Mouse (Mus musculus): ENCODE data around the gene Hunk.

Gene Hunk

DNA sequence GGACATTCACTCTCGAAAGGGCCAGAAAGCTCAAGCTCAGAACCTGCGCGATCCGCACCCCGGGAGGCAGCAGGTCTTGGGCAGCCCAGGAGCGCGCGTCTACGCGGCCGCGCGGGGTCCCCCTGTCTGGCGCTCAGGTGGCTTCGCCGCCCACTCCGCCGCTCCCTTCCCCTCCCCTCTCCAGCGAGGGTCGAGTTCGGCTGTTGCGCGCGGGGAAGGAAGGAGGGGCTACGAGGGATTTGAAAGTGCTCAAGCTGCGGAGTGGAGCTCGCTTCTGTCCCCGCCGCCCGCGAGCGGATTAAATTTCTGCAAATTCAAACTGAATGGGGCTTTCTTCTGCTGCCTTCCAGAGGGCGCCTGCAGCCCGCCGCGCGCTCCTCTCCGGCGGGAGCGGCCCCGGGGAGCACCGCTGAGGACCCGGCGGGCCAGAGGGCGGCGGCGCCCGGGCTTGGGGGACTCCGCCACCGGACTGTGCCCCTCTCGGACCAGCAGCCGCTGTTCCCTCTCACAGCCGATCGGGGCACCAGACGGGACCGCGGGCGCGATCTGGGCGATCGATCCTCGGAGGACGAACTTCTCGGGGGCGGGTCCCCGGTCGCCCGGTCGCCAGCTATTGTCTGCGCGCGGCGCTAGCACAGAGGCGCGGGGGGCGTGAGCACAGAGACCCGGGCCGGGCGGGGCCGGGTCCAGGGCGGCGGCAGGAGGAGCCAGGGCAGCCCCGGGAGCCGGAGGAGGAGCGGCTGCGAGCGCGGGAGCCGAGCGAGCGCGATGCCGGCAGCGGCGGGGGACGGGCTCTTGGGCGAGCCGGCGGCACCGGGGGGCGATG lies at the start of gene Hunk:
TSS of gene Hunk (plus strand) at position 326 of the 826 bp plus-strand sequence.
- in situ Hi-C loops (cut with MboI; ENCODE audit: low sequenced_read_pairs) = no loop called here

DNA sequence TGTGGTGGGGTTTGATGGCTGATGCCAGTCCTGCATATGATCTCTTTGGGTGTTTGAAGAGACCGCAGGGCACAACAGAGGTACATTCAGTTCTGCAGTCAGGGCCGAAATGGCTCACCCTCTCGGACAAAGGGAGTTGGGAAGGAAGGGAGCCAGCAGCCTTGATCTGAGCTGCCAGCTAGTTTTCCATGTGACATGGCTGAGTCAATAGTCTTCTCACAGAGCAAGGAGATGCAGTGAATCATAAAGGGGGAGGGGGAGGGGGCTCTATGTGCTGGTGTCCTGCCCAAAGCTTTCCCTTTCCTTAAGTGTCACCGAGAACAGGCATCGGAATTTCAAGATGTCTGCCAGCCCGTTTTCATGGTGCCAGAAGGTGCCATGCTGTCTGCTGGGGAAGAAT lies 46.8 kb upstream of the Hunk start:
- in situ Hi-C loops (cut with MboI; ENCODE audit: low sequenced_read_pairs) = no loop called here

DNA sequence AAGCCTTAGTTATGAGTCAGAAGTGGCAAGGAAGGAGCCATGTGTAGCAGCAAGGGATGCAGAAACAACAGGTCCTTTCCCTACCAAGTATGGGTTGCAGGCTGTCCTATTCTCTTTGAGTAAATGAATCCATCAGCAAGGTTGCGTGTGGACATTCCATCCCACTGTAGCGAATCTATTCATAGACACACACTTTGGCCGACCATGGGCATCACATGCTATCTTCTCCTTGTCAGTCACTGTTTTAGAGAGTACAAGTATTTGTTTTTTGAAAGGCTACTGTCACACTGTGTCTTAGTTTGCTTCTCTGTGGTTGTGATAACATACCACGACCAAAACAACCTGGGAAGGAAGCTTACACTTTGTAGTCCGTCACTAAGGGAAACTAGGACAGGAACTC lies 44.7 kb upstream of the Hunk start:
- in situ Hi-C loops (cut with MboI; ENCODE audit: low sequenced_read_pairs) = no loop called here

DNA sequence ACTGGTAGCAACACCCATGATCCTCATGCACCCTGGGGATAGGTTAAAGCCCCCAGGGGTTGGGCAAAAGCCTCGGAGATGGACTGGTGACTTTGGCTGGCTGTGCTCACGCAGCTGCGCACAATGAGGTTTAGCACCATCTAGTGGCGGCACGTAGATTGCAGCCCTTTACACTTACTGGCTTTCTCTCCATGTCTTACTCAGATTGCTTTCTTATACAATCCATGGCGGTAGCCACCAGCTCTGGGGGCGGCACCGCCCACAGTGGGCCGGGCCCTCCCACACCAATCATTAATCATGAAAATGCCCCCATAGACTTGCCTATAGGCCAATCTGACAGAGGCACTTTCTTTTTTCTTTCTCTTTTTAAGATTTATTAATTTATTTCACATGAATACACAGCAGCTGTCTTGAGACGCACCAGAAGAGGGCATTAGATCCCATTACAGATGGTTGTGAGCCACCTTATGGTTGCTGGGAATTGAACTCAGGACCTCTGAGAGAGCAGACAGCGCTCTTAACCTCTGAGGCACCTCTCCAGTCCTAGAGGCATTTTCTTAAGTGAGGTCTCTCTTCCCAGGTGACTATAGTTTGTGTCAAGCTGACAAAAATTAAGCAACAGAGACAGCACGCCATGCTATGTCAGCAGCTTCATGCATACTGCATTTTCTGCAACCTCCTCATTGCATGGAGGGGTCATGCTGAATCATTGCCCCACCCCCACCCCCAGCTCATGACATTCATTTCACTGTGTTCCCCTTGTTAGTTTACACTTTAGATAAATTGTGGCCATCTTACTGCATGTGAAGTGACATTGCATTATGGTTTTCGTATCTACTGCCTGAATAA lies 35.9 kb upstream of the Hunk start:
- in situ Hi-C loops (cut with MboI; ENCODE audit: low sequenced_read_pairs) = no loop called here

DNA sequence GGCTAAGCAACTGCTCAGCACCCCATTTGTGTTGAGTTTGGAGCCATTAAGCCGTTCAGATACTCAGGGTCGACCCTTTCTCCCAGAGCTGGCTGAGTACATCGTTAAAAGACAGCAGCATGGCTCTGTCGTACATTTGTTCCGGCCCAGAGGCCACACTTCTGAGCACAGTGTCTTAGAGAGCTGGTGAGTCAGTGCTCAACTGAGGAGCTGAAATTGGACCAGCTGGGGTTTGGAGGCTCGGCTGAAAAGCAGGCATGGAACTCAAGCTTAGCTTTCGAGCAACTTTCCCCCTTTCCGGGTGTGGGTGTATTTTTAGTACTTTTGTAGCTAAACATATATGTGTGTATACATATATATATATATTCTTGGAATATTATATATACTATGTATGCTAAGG lies 34.1 kb upstream of the Hunk start:
- in situ Hi-C loops (cut with MboI; ENCODE audit: low sequenced_read_pairs) = no loop called here

DNA sequence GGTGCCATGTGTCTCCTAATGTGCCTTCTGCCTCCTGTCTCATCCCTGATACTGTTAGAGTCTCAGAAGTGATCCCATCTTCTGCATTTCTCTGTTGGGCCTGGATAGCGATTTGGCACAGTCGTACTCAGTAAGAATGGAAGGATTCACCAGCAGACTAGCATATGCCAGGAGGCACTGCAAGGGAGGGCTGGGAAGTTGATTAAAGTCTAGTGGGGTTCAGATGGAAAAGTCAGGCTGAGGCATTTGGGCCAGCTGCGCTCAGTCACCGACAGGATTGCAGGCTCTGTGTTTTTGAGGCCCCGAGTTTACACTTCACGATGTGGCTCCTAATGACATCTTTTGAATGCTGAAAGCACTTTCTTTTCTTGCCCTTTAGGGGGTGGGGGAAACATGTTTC lies 33.1 kb upstream of the Hunk start:
- in situ Hi-C loops (cut with MboI; ENCODE audit: low sequenced_read_pairs) = no loop called here

DNA sequence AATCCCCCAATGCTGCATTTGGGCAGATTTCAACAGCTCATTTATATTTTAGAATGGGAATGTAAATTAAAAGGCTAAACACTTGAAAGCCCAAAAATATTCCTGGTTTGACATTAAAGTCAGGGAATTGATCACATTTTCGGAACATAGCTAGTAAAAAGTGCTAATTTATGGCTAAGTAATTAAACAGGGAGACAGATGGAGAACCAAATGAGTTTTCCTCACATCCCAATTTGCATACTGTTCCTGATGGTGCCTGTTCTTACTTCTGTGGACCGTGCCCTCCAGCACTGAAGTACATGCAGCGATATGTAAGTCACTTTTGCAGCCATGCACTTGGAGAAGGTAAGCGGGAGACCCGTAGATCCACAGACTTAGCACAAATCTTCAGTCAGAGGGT lies 32.7 kb upstream of the Hunk start:
- in situ Hi-C loops (cut with MboI; ENCODE audit: low sequenced_read_pairs) = no loop called here

DNA sequence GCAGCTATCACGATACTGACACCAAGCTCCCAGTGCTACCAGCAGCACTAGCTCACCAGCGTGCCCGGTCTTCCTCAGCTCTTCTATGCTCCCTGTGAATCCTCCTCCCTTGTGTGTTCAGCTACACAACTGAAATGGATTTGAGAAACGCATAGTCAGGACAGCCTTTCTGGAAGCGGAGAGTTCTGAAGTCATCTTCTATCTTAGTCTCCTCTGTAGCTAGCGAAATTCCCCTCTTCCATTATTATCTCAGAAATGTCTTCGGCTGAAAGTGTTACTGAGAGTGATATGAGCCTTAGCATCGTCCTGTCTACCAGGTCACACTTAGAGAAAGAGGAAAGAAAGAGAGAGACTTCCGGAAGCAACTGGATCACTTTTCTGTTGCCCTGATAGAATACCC lies 26.5 kb upstream of the Hunk start:
- in situ Hi-C loops (cut with MboI; ENCODE audit: low sequenced_read_pairs) = no loop called here

DNA sequence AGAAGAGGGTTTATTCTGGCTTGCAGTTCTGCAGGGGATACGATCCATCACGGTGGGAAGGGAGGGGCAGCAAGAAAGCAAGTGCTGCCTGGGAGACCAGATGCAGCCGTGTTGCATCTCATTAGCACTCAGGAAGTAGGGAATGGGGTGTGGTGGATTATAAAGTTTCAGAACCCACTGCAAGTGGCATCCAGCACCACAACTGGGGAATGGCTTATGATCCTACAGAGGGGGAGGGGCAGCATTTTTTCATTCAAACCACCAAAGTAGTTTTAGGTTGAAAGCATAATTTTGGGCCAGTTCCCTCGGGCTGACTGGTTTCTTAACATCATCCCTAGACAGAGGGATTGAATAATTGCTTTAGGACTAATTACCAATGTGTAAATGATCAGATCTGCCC lies 26.1 kb upstream of the Hunk start:
- in situ Hi-C loops (cut with MboI; ENCODE audit: low sequenced_read_pairs) = no loop called here

DNA sequence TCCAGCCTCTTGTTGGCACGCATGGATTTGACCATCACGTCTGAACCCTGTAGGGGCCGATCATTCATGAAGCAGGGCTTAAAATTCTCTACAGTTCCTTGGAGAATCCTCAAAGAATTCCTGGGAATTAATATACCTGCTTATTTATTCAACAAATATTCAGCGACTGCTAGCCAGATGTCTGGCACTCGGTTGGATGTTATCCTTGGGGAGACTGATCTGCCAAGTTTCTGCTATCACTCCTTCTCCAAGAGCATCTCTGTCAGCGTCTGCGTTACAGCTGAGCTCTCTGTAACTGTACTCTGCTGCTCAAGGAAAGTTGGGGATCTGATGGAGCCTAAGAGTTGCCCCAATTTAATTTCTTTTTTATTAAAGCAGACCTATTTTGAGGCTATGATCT lies 25.5 kb upstream of the Hunk start:
- in situ Hi-C loops (cut with MboI; ENCODE audit: low sequenced_read_pairs) = no loop called here

DNA sequence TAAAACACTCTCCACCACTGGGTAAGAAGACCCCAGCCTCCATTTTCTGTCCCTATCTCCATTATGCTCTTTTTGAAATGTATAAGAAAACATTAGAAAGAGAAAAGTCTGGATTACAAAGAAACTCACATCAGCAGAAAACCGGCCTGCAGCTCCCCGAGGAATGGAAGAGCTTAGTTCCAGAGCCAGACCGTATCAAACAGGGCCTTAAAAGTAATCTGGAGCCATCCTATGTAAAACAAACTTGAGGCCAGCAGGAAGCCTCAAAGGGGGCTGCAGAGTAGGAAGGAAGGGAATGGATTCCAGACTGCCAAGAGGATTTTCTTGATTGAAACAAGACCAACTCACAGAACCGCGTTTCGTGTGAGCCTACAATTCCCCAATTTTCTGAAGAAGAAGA lies 22.9 kb upstream of the Hunk start:
- in situ Hi-C loops (cut with MboI; ENCODE audit: low sequenced_read_pairs) = no loop called here

DNA sequence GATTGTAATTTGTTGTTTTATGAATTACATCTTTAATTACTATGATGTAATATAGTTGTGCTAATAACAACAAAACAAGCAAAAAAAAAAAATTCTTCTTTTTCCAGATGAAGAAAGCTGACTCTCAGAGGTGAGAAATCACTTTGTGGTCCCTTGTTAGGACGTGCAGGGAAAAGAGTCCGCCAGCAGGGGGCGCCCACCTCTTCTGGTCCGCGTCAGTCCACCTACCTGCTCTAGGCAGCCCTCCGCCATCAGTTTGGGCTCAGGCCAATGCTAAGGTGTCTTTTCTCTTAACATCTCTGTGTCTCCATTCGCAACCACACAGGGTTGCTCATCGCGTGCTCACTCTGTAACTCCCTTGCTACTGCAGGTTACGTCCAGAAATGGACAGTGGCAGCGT lies 5.9 kb upstream of the Hunk start:
- in situ Hi-C loops (cut with MboI; ENCODE audit: low sequenced_read_pairs) = no loop called here

DNA sequence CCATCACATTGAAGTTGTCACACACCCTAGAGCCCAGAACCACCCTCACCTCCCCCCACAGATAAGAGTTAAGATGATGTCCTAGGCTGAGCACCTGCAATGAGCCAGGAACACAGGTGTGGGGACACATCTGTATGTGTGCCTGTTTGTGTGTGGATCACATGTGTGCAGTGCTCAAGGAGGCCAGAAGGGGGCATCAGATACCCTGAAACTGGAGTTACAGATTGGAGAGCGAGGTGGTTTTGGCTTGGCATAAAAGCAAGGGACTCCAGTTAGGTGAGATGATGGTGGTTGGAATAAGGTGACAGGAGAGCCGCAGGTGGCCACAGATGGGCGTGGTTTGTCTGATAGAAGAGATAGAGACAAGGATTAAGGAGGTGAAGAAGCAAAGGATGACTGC lies 4.2 kb upstream of the Hunk start:
- in situ Hi-C loops (cut with MboI; ENCODE audit: low sequenced_read_pairs) = no loop called here

DNA sequence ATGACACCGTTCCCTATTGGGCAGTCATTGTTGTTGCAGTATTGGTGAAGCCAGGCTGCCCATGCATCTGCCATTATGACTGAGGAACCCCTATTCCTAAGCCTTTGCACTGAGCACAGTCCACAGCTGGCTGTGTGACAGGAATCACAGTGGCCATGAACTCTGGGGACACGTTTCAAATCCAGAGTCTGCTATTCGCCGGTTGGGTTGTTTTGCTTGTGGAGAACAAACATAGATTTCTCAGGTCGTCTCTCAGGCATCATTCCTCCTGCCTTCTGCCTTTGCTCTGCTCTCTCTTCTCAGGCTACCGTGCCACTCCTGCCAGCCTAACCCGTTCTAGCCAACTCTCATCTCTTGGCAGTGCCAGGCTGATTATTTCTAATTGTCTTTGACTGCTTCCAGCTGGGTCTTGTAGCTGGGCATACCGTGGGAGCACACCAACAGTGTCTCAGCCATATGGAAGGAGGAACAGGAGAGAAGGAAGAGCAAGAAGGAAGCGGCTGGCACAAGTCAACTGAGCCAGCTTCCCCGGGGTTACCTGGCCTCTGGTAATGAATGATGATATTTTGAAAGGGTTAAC lies 3.0 kb upstream of the Hunk start:
- in situ Hi-C loops (cut with MboI; ENCODE audit: low sequenced_read_pairs) = no loop called here

DNA sequence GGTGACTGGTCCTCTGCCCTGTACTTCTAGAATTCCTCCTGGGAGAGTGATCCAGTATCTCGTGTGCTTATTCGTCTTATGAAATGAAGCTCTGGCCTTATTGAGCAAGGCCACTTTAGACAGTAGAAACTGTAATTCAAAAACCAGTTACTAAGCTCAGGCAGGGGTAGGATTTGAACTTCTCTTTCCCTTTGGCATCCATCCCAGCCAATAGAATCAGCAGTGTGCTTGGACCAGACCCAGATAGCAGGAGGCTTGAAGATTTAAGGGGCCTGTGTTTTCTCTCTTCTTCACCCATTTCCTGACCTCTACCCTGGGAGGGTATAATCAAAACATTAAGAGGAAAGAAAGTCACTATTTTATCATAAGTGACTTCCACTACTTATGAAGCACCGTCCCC lies 1.8 kb upstream of the Hunk start:
- in situ Hi-C loops (cut with MboI; ENCODE audit: low sequenced_read_pairs) = no loop called here

DNA sequence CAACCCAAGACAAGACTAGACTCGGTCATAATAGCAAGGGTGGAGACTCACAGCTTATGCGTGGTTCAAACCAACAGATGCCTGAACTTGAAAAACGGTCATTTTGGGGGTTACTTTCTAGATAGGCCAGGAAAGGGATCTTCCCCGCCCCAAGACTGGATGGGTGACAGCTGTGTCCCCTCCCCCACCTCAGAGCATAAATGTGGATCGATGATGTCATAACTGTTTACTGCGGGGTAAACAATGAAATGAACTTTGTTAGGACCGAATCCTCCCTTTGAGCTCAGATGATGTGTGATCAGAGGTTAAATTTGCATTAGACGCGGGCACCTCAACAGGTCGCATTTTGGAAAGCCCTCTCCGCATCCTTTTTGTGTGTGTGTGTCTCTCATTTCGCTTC lies 967 bp upstream of the Hunk start:
- in situ Hi-C loops (cut with MboI; ENCODE audit: low sequenced_read_pairs) = no loop called here

DNA sequence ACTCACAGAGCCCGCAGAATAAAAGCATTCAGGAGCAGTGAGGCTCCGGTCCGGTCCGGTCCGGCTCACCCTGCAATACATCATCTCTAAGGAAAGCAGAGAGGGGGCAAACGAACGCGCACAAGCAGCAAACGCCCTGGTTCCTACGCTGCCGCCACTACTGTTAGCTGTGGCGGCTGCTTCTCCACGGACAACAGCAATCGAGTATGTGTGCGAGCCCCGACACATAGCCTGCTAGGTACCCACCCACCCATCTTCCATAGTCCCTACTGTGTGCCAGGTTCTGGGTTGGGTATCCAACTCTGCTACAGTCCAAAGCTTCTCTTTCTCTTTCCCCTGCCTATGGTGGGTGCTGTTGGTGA lies 506 bp upstream of the Hunk start:
- in situ Hi-C loops (cut with MboI; ENCODE audit: low sequenced_read_pairs) = no loop called here

DNA sequence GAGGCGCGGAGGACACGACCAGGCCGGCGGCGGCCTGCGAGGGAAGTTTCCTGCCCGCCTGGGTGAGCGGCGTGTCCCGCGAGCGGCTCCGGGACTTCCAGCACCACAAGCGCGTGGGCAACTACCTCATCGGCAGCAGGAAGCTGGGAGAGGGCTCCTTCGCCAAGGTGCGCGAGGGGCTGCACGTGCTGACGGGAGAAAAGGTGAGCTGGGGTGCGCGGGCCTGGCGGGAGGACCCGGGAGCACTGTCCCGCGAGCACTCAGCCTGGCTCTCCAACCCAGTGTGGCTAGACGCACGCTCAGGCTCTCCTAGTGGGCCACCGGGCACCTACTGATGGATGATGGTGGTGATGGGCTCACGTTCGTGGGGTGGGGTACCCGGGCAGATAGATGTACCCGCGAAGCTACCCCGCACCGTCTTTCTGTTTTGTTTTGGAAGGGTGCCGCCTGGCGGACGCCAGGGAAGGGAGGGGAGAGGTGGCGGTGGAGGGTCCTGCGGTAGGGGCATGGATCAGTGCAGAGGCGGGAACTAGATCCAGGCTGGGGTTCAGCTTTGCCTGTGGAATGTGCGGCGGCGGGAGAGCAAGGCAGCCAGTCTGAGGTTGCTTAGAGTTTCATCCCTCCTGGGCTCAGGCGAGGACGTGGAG lies 824 bp downstream of the Hunk start:
- in situ Hi-C loops (cut with MboI; ENCODE audit: low sequenced_read_pairs) = no loop called here

DNA sequence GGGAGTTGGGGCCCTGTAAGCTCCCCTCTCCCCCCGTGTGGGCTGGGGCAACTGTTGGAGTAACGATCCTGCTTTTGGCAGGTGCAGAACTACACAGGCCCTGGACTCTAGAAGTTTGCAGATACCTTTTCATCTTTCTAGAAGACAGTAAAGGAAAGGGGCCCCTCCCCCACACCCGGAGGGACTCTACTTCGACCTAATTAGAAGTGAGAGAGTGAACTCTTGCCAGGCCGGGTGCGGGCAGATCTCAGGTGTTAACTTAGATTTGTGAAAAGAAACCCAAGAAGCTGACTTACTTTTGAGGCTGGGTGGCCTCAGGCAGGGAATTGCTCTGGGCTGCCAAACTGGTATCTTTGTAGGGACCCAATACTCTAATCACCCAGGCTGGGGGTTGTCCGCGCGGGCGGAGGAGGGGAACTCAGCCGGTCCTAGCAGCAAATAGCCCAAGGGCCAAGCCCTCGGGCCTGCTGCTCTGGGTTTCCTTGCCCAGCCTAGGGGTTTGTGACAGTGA lies 1.4 kb downstream of the Hunk start:
- in situ Hi-C loops (cut with MboI; ENCODE audit: low sequenced_read_pairs) = no loop called here

DNA sequence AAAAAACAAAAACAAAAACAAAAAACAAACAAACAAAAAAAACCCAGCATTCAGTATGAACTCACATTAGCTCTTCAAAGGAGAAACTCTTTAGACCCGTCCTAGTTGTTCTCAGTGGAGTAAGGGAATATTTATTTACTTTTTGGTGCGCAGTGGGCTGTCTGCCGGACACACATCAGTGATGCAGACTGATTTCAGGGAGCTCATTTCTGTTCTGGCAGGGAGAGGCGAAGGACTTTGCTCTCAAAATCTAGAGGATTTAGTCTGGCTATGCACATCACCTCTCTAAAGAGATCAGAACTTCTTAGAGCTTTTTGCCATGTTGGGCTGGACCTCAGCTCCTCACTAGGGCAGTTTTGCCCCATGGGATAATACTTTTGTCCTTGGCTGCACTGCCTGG lies 2.1 kb downstream of the Hunk start:
- in situ Hi-C loops (cut with MboI; ENCODE audit: low sequenced_read_pairs) = no loop called here

DNA sequence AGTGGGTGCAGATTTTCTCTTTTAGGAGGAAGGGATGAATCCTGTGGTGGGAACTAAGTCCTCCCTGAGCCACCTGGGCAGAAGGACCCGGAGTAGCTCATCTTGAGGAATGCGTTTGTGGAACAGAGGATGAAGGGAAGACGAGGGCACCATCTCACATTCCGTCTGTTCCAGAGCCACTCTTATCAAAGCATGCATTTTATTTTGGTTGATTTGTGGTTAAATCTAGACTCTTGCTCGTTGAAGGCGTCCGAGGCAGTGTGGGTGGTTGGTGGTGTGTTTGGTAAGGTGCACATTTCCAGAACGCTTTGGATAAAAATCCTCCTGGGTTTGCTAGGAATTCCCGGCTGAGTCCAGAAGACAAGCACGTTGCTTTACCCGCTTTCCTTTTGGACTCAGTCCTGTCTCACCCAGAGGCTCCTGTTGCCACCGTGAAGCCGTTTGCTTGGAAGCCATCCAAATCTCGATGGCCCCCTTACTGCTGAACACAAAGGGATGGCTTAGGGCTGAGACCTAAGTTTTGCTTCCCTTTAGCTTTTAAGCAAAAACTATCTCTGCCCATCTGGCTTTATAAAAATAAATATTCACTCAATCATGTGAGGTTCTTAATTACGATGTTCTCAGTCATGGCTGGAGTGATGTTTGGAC lies 3.4 kb downstream of the Hunk start:
- in situ Hi-C loops (cut with MboI; ENCODE audit: low sequenced_read_pairs) = no loop called here
